Mouse (Mus musculus): ENCODE measurements around the gene A630089N07Rik. TPM values are rescaled to one million over a fixed set of nuclear protein-coding genes. Genes with fewer than 3 reads are reported as not detected.
"Not testable (repeated sequence)": the region's sequence is repeated elsewhere in the genome, so short reads cannot be mapped to it uniquely, and the experiment has no call there.

A630089N07Rik gene
- polyA plus RNA-seq, 1 experiment from 2014 or later: 23.4 TPM

GRCm38 (mm10) chr16:97996616-97997382 is 85.5 kb downstream of the A630089N07Rik start, which contains the start of gene B230307C23Rik:
B230307C23Rik (plus strand) TSS chr16:97997315.
- Histone ChIP-seq H3K27ac (peak within 1 kb of the TSS; percentile 87), H3K4me3 (peak within 1 kb of the TSS; percentile 52), H3K4me2 (peak within 1 kb of the TSS; percentile 72), H3K4me1 (peaks cover 11% of the 10 kb centered on the region), H3K9me3 (no peaks in the 10 kb centered on the region; the same call in 1 of the 2 replicates), H3K27me3 (no peaks in the 10 kb centered on the region), H3K9ac (peak within 1 kb of the TSS; percentile 41), H3K36me3 (no peaks in the 10 kb centered on the region)
- WGBS: 3% methylated on average over 22 of the region's 22 CpGs
- peak; percentile 99 for ATAC-seq (ENCODE audit: borderline replicate concordance, extremely low read depth, low FRiP score, low TSS enrichment)

GRCm38 (mm10) chr16:97995849-97996615 is 86.2 kb downstream of the A630089N07Rik start:
- WGBS: 22% methylated on average over 1 of the region's 1 CpGs
- H3K27me3 ChIP-seq: no peaks in the 10 kb centered on the region
- no peak for ATAC-seq (ENCODE audit: borderline replicate concordance, extremely low read depth, low FRiP score, low TSS enrichment)
- H3K27ac ChIP-seq: peak overlapping the region; percentile 87
- H3K36me3 ChIP-seq: no peaks in the 10 kb centered on the region
- H3K4me1 ChIP-seq: peaks cover 11% of the 10 kb centered on the region
- H3K9ac ChIP-seq: no peak overlapping the region
- peak overlapping the region; percentile 72 for H3K4me2 ChIP-seq
- peak overlapping the region; percentile 52 for H3K4me3 ChIP-seq
- no peaks in the 10 kb centered on the region for H3K9me3 ChIP-seq

- not testable (repeated sequence) for H3K4me1 ChIP-seq; ATAC-seq (ENCODE audit: borderline replicate concordance, extremely low read depth, low FRiP score, low TSS enrichment); H3K27ac ChIP-seq; H3K9ac ChIP-seq; H3K36me3 ChIP-seq; H3K4me2 ChIP-seq; H3K9me3 ChIP-seq; H3K4me3 ChIP-seq; H3K27me3 ChIP-seq
- 78% methylated on average over 3 of the region's 3 CpGs for WGBS
Observed at GRCm38 (mm10) chr16:97992477-97992876, 89.8 kb downstream of the A630089N07Rik start.

GRCm38 (mm10) chr16:97991517-97991916 is 90.7 kb downstream of the A630089N07Rik start:
- Histone ChIP-seq H3K4me2 (no peak overlapping the region), H3K27me3 (no peaks in the 10 kb centered on the region), H3K4me3 (no peak overlapping the region), H3K27ac (no peak overlapping the region), H3K36me3 (no peaks in the 10 kb centered on the region), H3K4me1 (peaks cover 6% of the 10 kb centered on the region; the same call in 1 of the 2 replicates), H3K9me3 (no peaks in the 10 kb centered on the region), H3K9ac (no peak overlapping the region)
- no peak for ATAC-seq (ENCODE audit: borderline replicate concordance, extremely low read depth, low FRiP score, low TSS enrichment)
- 75% methylated on average over 2 of the region's 2 CpGs for WGBS

- Histone ChIP-seq H3K4me2 (no peak overlapping the region), H3K9ac (no peak overlapping the region), H3K4me1 (no peaks in the 10 kb centered on the region), H3K4me3 (no peak overlapping the region), H3K27ac (no peak overlapping the region), H3K27me3 (no peaks in the 10 kb centered on the region), H3K9me3 (no peaks in the 10 kb centered on the region), H3K36me3 (no peaks in the 10 kb centered on the region)
- WGBS: 87% methylated on average over 5 of the region's 5 CpGs
- ATAC-seq (ENCODE audit: borderline replicate concordance, extremely low read depth, low FRiP score, low TSS enrichment): no peak
Observed at GRCm38 (mm10) chr16:97984589-97984988, 97.7 kb downstream of the A630089N07Rik start.

- no peaks in the 10 kb centered on the region for H3K9me3 ChIP-seq
- ATAC-seq (ENCODE audit: borderline replicate concordance, extremely low read depth, low FRiP score, low TSS enrichment): no peak
- H3K4me1 ChIP-seq: no peaks in the 10 kb centered on the region
- no peak overlapping the region for H3K9ac ChIP-seq
- no peaks in the 10 kb centered on the region for H3K36me3 ChIP-seq
- H3K27ac ChIP-seq: no peak overlapping the region
- WGBS: 76% methylated on average over 1 of the region's 1 CpGs
- no peak overlapping the region for H3K4me3 ChIP-seq
- H3K27me3 ChIP-seq: no peaks in the 10 kb centered on the region
- no peak overlapping the region for H3K4me2 ChIP-seq
Observed at GRCm38 (mm10) chr16:97981362-97981761, 100.9 kb downstream of the A630089N07Rik start.

GRCm38 (mm10) chr16:97977722-97978121 is 104.5 kb downstream of the A630089N07Rik start:
- Histone ChIP-seq H3K4me1 (no peaks in the 10 kb centered on the region), H3K27ac (no peak overlapping the region), H3K4me2 (no peak overlapping the region), H3K4me3 (no peak overlapping the region), H3K36me3 (no peaks in the 10 kb centered on the region), H3K9me3 (no peaks in the 10 kb centered on the region), H3K27me3 (no peaks in the 10 kb centered on the region), H3K9ac (no peak overlapping the region)
- no peak for ATAC-seq (ENCODE audit: borderline replicate concordance, extremely low read depth, low FRiP score, low TSS enrichment)
- WGBS: 85% methylated on average over 3 of the region's 3 CpGs

GRCm38 (mm10) chr16:97977277-97977676 is 105.0 kb downstream of the A630089N07Rik start:
- H3K27ac ChIP-seq: no peak overlapping the region
- H3K27me3 ChIP-seq: no peaks in the 10 kb centered on the region
- no peaks in the 10 kb centered on the region for H3K9me3 ChIP-seq
- H3K4me2 ChIP-seq: no peak overlapping the region
- no peak overlapping the region for H3K4me3 ChIP-seq
- 77% methylated on average over 1 of the region's 1 CpGs for WGBS
- no peaks in the 10 kb centered on the region for H3K36me3 ChIP-seq
- no peak overlapping the region for H3K9ac ChIP-seq
- ATAC-seq (ENCODE audit: borderline replicate concordance, extremely low read depth, low FRiP score, low TSS enrichment): no peak
- H3K4me1 ChIP-seq: no peaks in the 10 kb centered on the region

- WGBS: 79% methylated on average over 3 of the region's 3 CpGs
Observed at GRCm38 (mm10) chr16:97963956-97964540, 118.2 kb downstream of the A630089N07Rik start.

GRCm38 (mm10) chr16:97962151-97962948 is 119.9 kb downstream of the A630089N07Rik start, which contains the start of the genes C2cd2 and Zbtb21:
C2cd2 (minus strand) TSS chr16:97962598.
Zbtb21 (minus strand) TSS chr16:97962622.
- Histone ChIP-seq H3K9me3 (no peaks in the 10 kb centered on the region), H3K9ac (peak within 1 kb of the TSS; percentile 92), H3K4me1 (peaks cover 11% of the 10 kb centered on the region; the same call in 1 of the 2 replicates), H3K27ac (peak within 1 kb of the TSS; percentile 96), H3K36me3 (no peaks in the 10 kb centered on the region), H3K4me3 (peak within 1 kb of the TSS; percentile 91), H3K4me2 (peak within 1 kb of the TSS; percentile 84), H3K27me3 (no peaks in the 10 kb centered on the region)
- ATAC-seq (ENCODE audit: borderline replicate concordance, extremely low read depth, low FRiP score, low TSS enrichment): peak; percentile 99
- WGBS: under 1% methylated on average over 78 of the region's 78 CpGs

More at GRCm38 (mm10) chr16:97963956-97964540, 118.2 kb downstream of the A630089N07Rik start:
- Histone ChIP-seq H3K4me2 (no peak overlapping the region), H3K36me3 (no peaks in the 10 kb centered on the region), H3K27ac (no peak overlapping the region), H3K9me3 (no peaks in the 10 kb centered on the region), H3K27me3 (no peaks in the 10 kb centered on the region), H3K4me3 (no peak overlapping the region), H3K9ac (no peak overlapping the region), H3K4me1 (peaks cover 11% of the 10 kb centered on the region; the same call in 1 of the 2 replicates)
- ATAC-seq (ENCODE audit: borderline replicate concordance, extremely low read depth, low FRiP score, low TSS enrichment): no peak
